ENCODE assay signal across 9 mouse cellular contexts in genomic region chr2:115855511-115856400, GRCm38 (mm10).
DNase-seq lines count a peak whose midpoint lies in the region; ATAC-seq lines count a peak whose summit lies in the region.
"Had no signal": no experiment of that assay in that cellular context is flagged by ENCODE, and none has a peak within 500 bp of the region (broad histone marks: within the 10 kb centered on the region; RNA-seq: fewer than 3 reads in every experiment).

No protein-coding gene starts in this region.

- peaks cover 50% of the 10 kb centered on the region for H3K27me3 ChIP-seq in embryonic facial prominence, embryonic 12.5 days
- peaks cover 88% of the 10 kb centered on the region for H3K27me3 ChIP-seq in limb, embryonic 12.5 days
- H3K27me3 ChIP-seq in midbrain, embryonic 14.5 days (ENCODE audit: control insufficient read depth, insufficient read depth, low read length), result peaks cover 34% of the 10 kb centered on the region; the same call in 1 of the 2 replicates
- H3K27me3 ChIP-seq: CH12.LX had no signal

- no peak overlapping the region for H3K9ac ChIP-seq in embryonic facial prominence, embryonic 12.5 days
- H3K9ac ChIP-seq in limb, embryonic 12.5 days (replicated peaks), result no peak overlapping the region
- H3K9ac ChIP-seq in midbrain, embryonic 14.5 days (replicated peaks; ENCODE audit: low read length), result no peak overlapping the region; the same call in 1 of the 2 replicates

- ATAC-seq in monocyte, adult 5-6 weeks (replicated peaks; ENCODE audit: insufficient number of reproducible peaks, low FRiP score, low TSS enrichment, poor library complexity, severe bottlenecking), result no peak
- ATAC-seq in embryonic facial prominence, embryonic 12.5 days (ENCODE audit: insufficient number of reproducible peaks, insufficient read depth, low FRiP score, low TSS enrichment), result peak; percentile 52
- ATAC-seq in limb, embryonic 12.5 days (ENCODE audit: insufficient number of reproducible peaks, insufficient read depth, low FRiP score, low TSS enrichment, low read depth), result no peak
- peak; percentile 72 for ATAC-seq in midbrain, embryonic 14.5 days (ENCODE audit: low FRiP score, low TSS enrichment)

- peak; percentile 8 for DNase-seq in monocyte, adult 2 months (ENCODE audit: low read depth in 1 of 2, low spot score in 2 of 2)
- peak; percentile 75 to 76 for DNase-seq in heart, adult 9 months (ENCODE audit: low spot score in 2 of 2)
- DNase-seq in kidney, adult 9 months, result peak; percentile 81
- peak; percentile 95 for DNase-seq in midbrain, embryonic 14.5 days
- peak; percentile 21 to 23 for DNase-seq in spleen, postnatal 14 days (ENCODE audit: low spot score in 2 of 2)

- H3K4me2 ChIP-seq in embryonic facial prominence, embryonic 12.5 days (replicated peaks), result peak overlapping the region; percentile 50
- peak overlapping the region; percentile 45 for H3K4me2 ChIP-seq in limb, embryonic 12.5 days
- H3K4me2 ChIP-seq in midbrain, embryonic 14.5 days (ENCODE audit: low read length), result peak overlapping the region; percentile 56

- H3K9me3 ChIP-seq in embryonic facial prominence, embryonic 12.5 days, result no peaks in the 10 kb centered on the region
- H3K9me3 ChIP-seq in limb, embryonic 12.5 days, result no peaks in the 10 kb centered on the region
- no peaks in the 10 kb centered on the region for H3K9me3 ChIP-seq in midbrain, embryonic 14.5 days (ENCODE audit: control insufficient read depth, low read length)

- H3K36me3 ChIP-seq in embryonic facial prominence, embryonic 12.5 days, result no peaks in the 10 kb centered on the region
- no peaks in the 10 kb centered on the region for H3K36me3 ChIP-seq in limb, embryonic 12.5 days
- no peaks in the 10 kb centered on the region for H3K36me3 ChIP-seq in midbrain, embryonic 14.5 days (ENCODE audit: control insufficient read depth, insufficient read depth, low read length)

- peaks cover 35% of the 10 kb centered on the region for H3K4me1 ChIP-seq in embryonic facial prominence, embryonic 12.5 days
- peaks cover 25% of the 10 kb centered on the region for H3K4me1 ChIP-seq in limb, embryonic 12.5 days (replicated peaks)
- H3K4me1 ChIP-seq in midbrain, embryonic 14.5 days (ENCODE audit: control insufficient read depth, insufficient read depth, low read length), result peaks cover 29% of the 10 kb centered on the region

- H3K27ac ChIP-seq in embryonic facial prominence, embryonic 12.5 days, result no peak overlapping the region
- no peak overlapping the region for H3K27ac ChIP-seq in limb, embryonic 12.5 days
- peak overlapping the region; percentile 46; the same call in 1 of the 2 replicates for H3K27ac ChIP-seq in midbrain, embryonic 14.5 days (replicated peaks; ENCODE audit: low read depth, low read length)

- peak overlapping the region; percentile 22 for H3K4me3 ChIP-seq in embryonic facial prominence, embryonic 12.5 days
- peak overlapping the region; percentile 19 for H3K4me3 ChIP-seq in limb, embryonic 12.5 days (replicated peaks)
- H3K4me3 ChIP-seq in midbrain, embryonic 14.5 days (replicated peaks; ENCODE audit: low read depth, low read length), result peak overlapping the region; percentile 27

- under 1% methylated on average over 33 of the region's 33 CpGs for WGBS in embryonic facial prominence, embryonic 12.5 days
- under 1% methylated on average over 33 of the region's 33 CpGs for WGBS in limb, embryonic 12.5 days
- under 1% methylated on average over 33 of the region's 33 CpGs for WGBS in midbrain, embryonic 14.5 days

Comparison
In these comparisons a context has a peak if more than half of its experiments do, and no peak if none do; other contexts are left out.
1. DNase-seq: peak in every context shown above with its lines; median percentile 95 in midbrain, embryonic 14.5 days; 81 in kidney, adult 9 months; 76 in heart, adult 9 months; 22 in spleen, postnatal 14 days; 8 in monocyte, adult 2 months.
2. ATAC-seq: peak in embryonic facial prominence, embryonic 12.5 days (single experiment) and midbrain, embryonic 14.5 days (single experiment); none in monocyte, adult 5-6 weeks (single experiment) and limb, embryonic 12.5 days (single experiment).
3. Peak in every context shown above with its lines, with median percentiles within 50 percentile points of each other: H3K4me2 ChIP-seq and H3K4me3 ChIP-seq.